In genomic region chr15:94255538-94255937, GRCm38 (mm10) we compare ENCODE assay signal across 20 mouse cellular contexts.
DNase-seq lines count a peak whose midpoint lies in the region; ATAC-seq and TF ChIP-seq lines count a peak whose summit lies in the region.
"Had no signal": no experiment of that assay in that cellular context is flagged by ENCODE, and none has a peak within 500 bp of the region (broad histone marks: within the 10 kb centered on the region; RNA-seq: fewer than 3 reads in every experiment).

No protein-coding gene starts in this region.

- H3K4me3 ChIP-seq in hindbrain, embryonic 16.5 days (ENCODE audit: low read length): no peak overlapping the region
- no peak overlapping the region for H3K4me3 ChIP-seq in hindbrain, embryonic 13.5 days
- no peak overlapping the region for H3K4me3 ChIP-seq in lung, postnatal 0 days (ENCODE audit: low read depth, low read length)
- H3K4me3 ChIP-seq: embryonic facial prominence, embryonic 12.5 days; forebrain, embryonic 12.5 days; gastrocnemius, adult 2 months; heart, embryonic 12.5 days; hindbrain, embryonic 10.5 days; intestine, embryonic 15.5 days; limb, embryonic 12.5 days; liver, embryonic 12.5 days had no signal

- no peaks in the 10 kb centered on the region; the same call in none of the 2 replicates for H3K4me1 ChIP-seq in hindbrain, embryonic 16.5 days (ENCODE audit: control insufficient read depth, insufficient read depth, low read depth, low read length)
- H3K4me1 ChIP-seq in hindbrain, embryonic 13.5 days (replicated peaks): peaks cover 6% of the 10 kb centered on the region; the same call in 1 of the 2 replicates
- H3K4me1 ChIP-seq in lung, postnatal 0 days (ENCODE audit: insufficient read depth, low read depth, low read length): no peaks in the 10 kb centered on the region
- H3K4me1 ChIP-seq: embryonic facial prominence, embryonic 12.5 days; hindbrain, embryonic 10.5 days; liver, embryonic 12.5 days had no signal

- WGBS in hindbrain, embryonic 16.5 days: 80% methylated on average over 5 of the region's 5 CpGs
- 89% methylated on average over 5 of the region's 5 CpGs for WGBS in hindbrain, embryonic 13.5 days
- 87% methylated on average over 5 of the region's 5 CpGs for WGBS in lung, postnatal 0 days

- no peak for TF ChIP-seq EP300 in lung, postnatal 0 days (IDR thresholded peaks at IDR 0.05)

- DNase-seq in cerebellum, adult 8-10 months: peak; percentile 53
- peak; percentile 69 to 70 for DNase-seq in cerebellum, postnatal 36 days
- no peak for DNase-seq in lung, postnatal 0 days (ENCODE audit: low spot score)
- DNase-seq: gastrocnemius, adult 2 months; kidney, adult 9 months; kidney, postnatal 14 days; lung, adult 18-20 months had no signal

- H3K27ac ChIP-seq in hindbrain, embryonic 16.5 days (ENCODE audit: low read depth, low read length): no peak overlapping the region
- H3K27ac ChIP-seq in hindbrain, embryonic 13.5 days: no peak overlapping the region
- H3K27ac ChIP-seq in lung, postnatal 0 days (ENCODE audit: low read length): no peak overlapping the region
- H3K27ac ChIP-seq: embryonic facial prominence, embryonic 12.5 days; forebrain, embryonic 12.5 days; gastrocnemius, adult 2 months; hindbrain, embryonic 10.5 days; intestine, embryonic 15.5 days; limb, embryonic 12.5 days; liver, embryonic 12.5 days had no signal

- ATAC-seq in hindbrain, embryonic 16.5 days: 0 out of 2 replicates have a peak, but pooled peaks have one; percentile 59
- no peak for ATAC-seq in hindbrain, embryonic 13.5 days (ENCODE audit: low FRiP score)
- peak; percentile 72 for ATAC-seq in cerebellum, adult (ENCODE audit: insufficient number of reproducible peaks, low FRiP score, low TSS enrichment)
- no peak for ATAC-seq in granulocyte monocyte progenitor cell, adult 5-6 weeks (replicated peaks; ENCODE audit: poor library complexity, severe bottlenecking)
- no peak for ATAC-seq in lung, postnatal 0 days
- ATAC-seq: intestine, embryonic 15.5 days; liver, embryonic 12.5 days; Patski had no signal

- no peak overlapping the region for H3K9ac ChIP-seq in hindbrain, embryonic 16.5 days (ENCODE audit: low read depth, low read length)
- H3K9ac ChIP-seq in hindbrain, embryonic 13.5 days: no peak overlapping the region
- no peak overlapping the region for H3K9ac ChIP-seq in lung, postnatal 0 days (replicated peaks; ENCODE audit: low read depth)
- H3K9ac ChIP-seq: embryonic facial prominence, embryonic 12.5 days; forebrain, embryonic 12.5 days; heart, embryonic 12.5 days; intestine, embryonic 15.5 days; limb, embryonic 12.5 days; liver, embryonic 12.5 days had no signal

- TF ChIP-seq CTCF in lung, postnatal 0 days (IDR thresholded peaks at IDR 0.05): no peak

- H3K36me3 ChIP-seq in hindbrain, embryonic 16.5 days (ENCODE audit: control insufficient read depth, insufficient read depth, low read length): no peaks in the 10 kb centered on the region
- no peaks in the 10 kb centered on the region for H3K36me3 ChIP-seq in hindbrain, embryonic 13.5 days
- H3K36me3 ChIP-seq in lung, postnatal 0 days (ENCODE audit: insufficient read depth, low read length): no peaks in the 10 kb centered on the region
- H3K36me3 ChIP-seq: embryonic facial prominence, embryonic 12.5 days; forebrain, embryonic 12.5 days; heart, embryonic 12.5 days; hindbrain, embryonic 10.5 days; intestine, embryonic 15.5 days; limb, embryonic 12.5 days; liver, embryonic 12.5 days had no signal

- H3K27me3 ChIP-seq in hindbrain, embryonic 16.5 days (replicated peaks; ENCODE audit: control insufficient read depth, insufficient read depth, low read length): no peaks in the 10 kb centered on the region
- H3K27me3 ChIP-seq in hindbrain, embryonic 13.5 days: no peaks in the 10 kb centered on the region
- no peaks in the 10 kb centered on the region for H3K27me3 ChIP-seq in lung, postnatal 0 days (replicated peaks; ENCODE audit: insufficient read depth, low read length)
- H3K27me3 ChIP-seq: embryonic facial prominence, embryonic 12.5 days; forebrain, embryonic 12.5 days; heart, embryonic 12.5 days; intestine, embryonic 15.5 days; limb, embryonic 12.5 days; liver, embryonic 12.5 days; Patski had no signal

- H3K9me3 ChIP-seq in hindbrain, embryonic 16.5 days (ENCODE audit: control insufficient read depth, low read length): no peaks in the 10 kb centered on the region
- no peaks in the 10 kb centered on the region for H3K9me3 ChIP-seq in hindbrain, embryonic 13.5 days
- H3K9me3 ChIP-seq in lung, postnatal 0 days (ENCODE audit: low read length): no peaks in the 10 kb centered on the region
- H3K9me3 ChIP-seq: embryonic facial prominence, embryonic 12.5 days; forebrain, embryonic 12.5 days; heart, embryonic 12.5 days; hindbrain, embryonic 10.5 days; intestine, embryonic 15.5 days; limb, embryonic 12.5 days; liver, embryonic 12.5 days had no signal

- H3K4me2 ChIP-seq in hindbrain, embryonic 16.5 days (ENCODE audit: low read length): no peak overlapping the region
- no peak overlapping the region for H3K4me2 ChIP-seq in hindbrain, embryonic 13.5 days
- H3K4me2 ChIP-seq in lung, postnatal 0 days (replicated peaks; ENCODE audit: low read depth, low read length): no peak overlapping the region
- H3K4me2 ChIP-seq: embryonic facial prominence, embryonic 12.5 days; forebrain, embryonic 12.5 days; heart, embryonic 12.5 days; intestine, embryonic 15.5 days; limb, embryonic 12.5 days; liver, embryonic 12.5 days; midbrain, embryonic 11.5 days had no signal

Comparison
In these comparisons a context has a peak if more than half of its experiments do, and no peak if none do; other contexts are left out.
1. ATAC-seq: peak in hindbrain, embryonic 16.5 days (single experiment) and cerebellum, adult (single experiment); none in hindbrain, embryonic 13.5 days (single experiment), granulocyte monocyte progenitor cell, adult 5-6 weeks (single experiment) and lung, postnatal 0 days (single experiment).